Mouse (Mus musculus) naive thymus-derived CD4-positive, alpha-beta T cell, adult 2 months (primary cell): ENCODE measurements at regions not wholly inside any gene's neighbourhood (a gene's known extent, or its start where the extent isn't known, plus 50 kb on each side); places are given as distances from the start of the nearest gene placed in this dataset.

ENCODE experiments used
- DNase-seq: peaks from one replicate; pipeline ENCODE4 v3.0.0-alpha.2; 2011; ENCODE audit warnings: low read depth

GRCm38 (mm10) chr19:23089761-23090514 is 51.1 kb upstream of the Klf9 start:
- no peak for DNase-seq
